Mouse (Mus musculus) C2C12 (cell line): Measurements from ENCODE around the gene Zfp217.

Experiments
- CTCF ChIP-seq: IDR thresholded peaks from one replicate; pipeline ENCODE4 v1.5.1; 2011; ENCODE audit not compliant: control insufficient read depth, insufficient read depth, insufficient read length
- FOSL1 ChIP-seq: IDR thresholded peaks from one replicate; pipeline ENCODE4 v1.8.0; 2011; ENCODE audit warnings: mild to moderate bottlenecking, low read length; ENCODE audit not compliant: poor library complexity, insufficient read depth, severe bottlenecking
- MAX ChIP-seq: IDR thresholded peaks from one replicate; pipeline ENCODE4 v1.6.1; 2011; ENCODE audit warnings: mild to moderate bottlenecking, control low read depth
- MYOG ChIP-seq: IDR thresholded peaks from one replicate; pipeline ENCODE4 v1.6.1; 2011; ENCODE audit not compliant: control insufficient read depth, insufficient read length; ENCODE audit errors: extremely low read depth
- USF1 ChIP-seq: IDR thresholded peaks from one replicate; pipeline ENCODE4 v1.6.1; 2011; ENCODE audit warnings: low read depth, mild to moderate bottlenecking, control low read depth, moderate library complexity

GRCm38 (mm10) chr2:170165649-170166048 is 17.7 kb upstream of the Zfp217 start:
- TF ChIP-seq CTCF (no peak), MAX (no peak), USF1 (no peak), FOSL1 (no peak), MYOG (no peak)
